Mouse (Mus musculus) hindbrain, embryonic 14.5 days (tissue): ENCODE results near the gene Ldlrad3. TPM values are rescaled to one million over a fixed set of nuclear protein-coding genes. Genes with fewer than 3 reads are reported as not detected.
A peak's percentile ranks its signal among the peaks of the same experiment; 100 is the strongest.

Experiments used
- ATAC-seq: fragments of 200-750 bp; cut with Nextera tagmentation; 2 replicates; pipeline ENCODE4 v1.8.0; 2017; ENCODE audit warnings: moderate number of reproducible peaks, mild to moderate bottlenecking, moderate TSS enrichment, moderate library complexity; ENCODE audit not compliant: low FRiP score
- DNase-seq: peaks from one replicate; pipeline ENCODE4 v3.0.0-alpha.2; 2015; ENCODE audit warnings: low spot score
- H3K27ac ChIP-seq: fragments of 300-500 bp; sonication (generic); 2 replicates; pipeline ENCODE4 v1.5.1; 2014; ENCODE audit warnings: mild to moderate bottlenecking, moderate library complexity
- H3K27me3 ChIP-seq: fragments of 300-500 bp; sonication (generic); 2 replicates; pipeline ENCODE4 v1.6.1; 2014; ENCODE audit warnings: mild to moderate bottlenecking, low read length, mixed read lengths; ENCODE audit not compliant: control insufficient read depth, insufficient read depth
- H3K36me3 ChIP-seq: fragments of 300-500 bp; sonication (generic); replicated peaks from 2 replicates; pipeline ENCODE4 v1.6.1; 2014; ENCODE audit not compliant: control insufficient read depth, insufficient read depth
- H3K4me1 ChIP-seq: fragments of 300-500 bp; sonication (generic); replicated peaks from 2 replicates; pipeline ENCODE4 v1.6.1; 2014; ENCODE audit warnings: antibody characterized with exemption, low read length, mixed read lengths; ENCODE audit not compliant: control insufficient read depth, insufficient read depth
- H3K4me2 ChIP-seq: fragments of 300-500 bp; sonication (generic); replicated peaks from 2 replicates; pipeline ENCODE4 v1.6.1; 2014; ENCODE audit warnings: mild to moderate bottlenecking, moderate library complexity
- H3K4me3 ChIP-seq: fragments of 300-500 bp; sonication (generic); replicated peaks from 2 replicates; pipeline ENCODE4 v1.5.1; 2014; ENCODE audit warnings: mild to moderate bottlenecking, low read length
- H3K9ac ChIP-seq: fragments of 300-500 bp; sonication (generic); 2 replicates; pipeline ENCODE4 v1.6.1; 2014
- H3K9me3 ChIP-seq: fragments of 300-500 bp; sonication (generic); 2 replicates; pipeline ENCODE4 v1.6.1; 2016; ENCODE audit warnings: low read length; ENCODE audit not compliant: control insufficient read depth
- WGBS: fragments of 180-500 bp; shearing (Covaris S2); extraction: QIAGEN DNeasy Blood & Tissue Kit; methylation state at CpG from one replicate; pipeline ENCODE4 v1.1.7; 2014; 5-methylcytosine and 5-hydroxymethylcytosine counted together
- polyA plus RNA-seq: library from polyadenylated mRNA; unstranded; fragments of >200 nt; fragmentation: Nextera tagmentation; extraction: Ambion mirVana; gene quantifications from 2 replicates; pipeline ENCODE4 v1.2.1, GENCODE M21; 2014

Ldlrad3 gene
- polyA plus RNA-seq, 1 experiment from 2014 or later = 29.4 TPM

DNA sequence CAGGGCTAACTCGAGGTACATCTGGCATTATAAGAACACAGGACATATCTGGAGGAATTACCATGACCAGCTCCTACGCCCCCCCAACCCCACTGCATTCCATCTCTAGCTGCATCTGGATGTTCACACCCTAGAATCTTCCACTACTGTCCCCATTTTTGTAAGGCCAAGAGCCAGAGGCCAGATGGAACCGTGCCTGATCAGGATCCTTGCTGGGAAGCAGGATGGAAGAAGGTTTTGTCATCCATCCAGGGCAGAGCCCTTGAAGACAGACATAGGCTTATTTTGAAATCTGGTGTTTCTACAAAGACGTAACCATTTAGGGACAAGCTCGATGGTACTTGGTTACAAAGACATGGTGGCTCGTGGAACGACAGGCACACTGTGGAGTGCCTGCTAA lies 139.7 kb downstream of the Ldlrad3 start:
- no peak for ATAC-seq

DNA sequence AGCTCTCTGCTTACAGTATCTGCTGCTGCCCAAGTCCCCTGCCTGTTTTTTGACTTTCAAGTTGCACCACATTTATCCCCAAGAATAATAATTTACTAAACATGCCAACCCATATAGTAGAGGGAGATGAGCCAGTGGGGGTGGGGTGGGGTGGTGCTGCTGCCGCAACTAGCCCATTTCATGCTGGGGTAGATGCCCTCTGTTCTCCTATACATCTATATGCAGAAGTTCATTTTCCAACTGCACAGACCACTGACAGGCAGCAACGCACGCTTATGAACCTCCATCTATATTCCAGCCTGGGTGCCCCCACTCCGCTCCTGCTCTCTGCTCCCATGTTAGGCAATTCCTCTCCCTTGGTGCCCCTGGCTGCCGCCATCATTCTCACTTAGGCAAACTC lies 145.7 kb downstream of the Ldlrad3 start:
- Histone ChIP-seq H3K36me3 (no peaks in the 10 kb centered on the region), H3K4me2 (no peak overlapping the region), H3K9me3 (no peaks in the 10 kb centered on the region), H3K27ac (no peak overlapping the region), H3K4me1 (peaks cover 33% of the 10 kb centered on the region), H3K27me3 (no peaks in the 10 kb centered on the region), H3K9ac (no peak overlapping the region), H3K4me3 (no peak overlapping the region)
- 80% methylated on average over 5 of the region's 5 CpGs for WGBS
- DNase-seq (no peak), ATAC-seq (no peak)

More for the DNA sequence above, 139.7 kb downstream of the Ldlrad3 start:
- H3K9ac ChIP-seq = no peak overlapping the region
- H3K36me3 ChIP-seq = peaks cover 3% of the 10 kb centered on the region; the same call in 1 of the 2 replicates
- H3K4me2 ChIP-seq = no peak overlapping the region
- WGBS = 98% methylated on average over 7 of the region's 7 CpGs
- no peaks in the 10 kb centered on the region for H3K27me3 ChIP-seq
- no peak for DNase-seq
- no peak overlapping the region for H3K27ac ChIP-seq
- no peaks in the 10 kb centered on the region for H3K9me3 ChIP-seq
- peaks cover 23% of the 10 kb centered on the region for H3K4me1 ChIP-seq
- H3K4me3 ChIP-seq = no peak overlapping the region

DNA sequence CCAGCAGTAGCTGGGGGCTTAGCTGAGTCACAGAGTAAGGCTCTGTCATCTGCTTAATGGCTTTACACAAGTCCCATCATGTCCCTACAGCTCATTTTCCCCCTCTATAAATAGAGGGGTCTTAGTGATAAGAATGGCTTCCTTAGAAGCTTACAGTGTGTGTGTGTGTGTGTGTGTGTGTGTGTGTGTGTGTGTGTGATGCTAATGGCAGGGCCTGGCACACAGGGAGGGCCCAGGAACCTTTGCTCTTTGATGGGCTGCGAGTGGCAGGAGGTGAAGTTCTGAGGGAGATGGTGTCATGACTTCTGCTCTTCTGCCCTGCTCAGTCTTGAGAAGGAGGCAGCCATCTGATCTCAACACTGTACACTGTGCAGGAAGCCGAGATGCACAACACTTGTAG lies 146.2 kb downstream of the Ldlrad3 start:
- Histone ChIP-seq H3K27me3 (no peaks in the 10 kb centered on the region), H3K36me3 (no peaks in the 10 kb centered on the region), H3K4me3 (no peak overlapping the region), H3K4me2 (no peak overlapping the region), H3K9ac (no peak overlapping the region), H3K9me3 (no peaks in the 10 kb centered on the region), H3K27ac (no peak overlapping the region), H3K4me1 (peaks cover 33% of the 10 kb centered on the region)
- no peak for DNase-seq
- ATAC-seq = no peak
- WGBS = 91% methylated on average over 2 of the region's 2 CpGs

DNA sequence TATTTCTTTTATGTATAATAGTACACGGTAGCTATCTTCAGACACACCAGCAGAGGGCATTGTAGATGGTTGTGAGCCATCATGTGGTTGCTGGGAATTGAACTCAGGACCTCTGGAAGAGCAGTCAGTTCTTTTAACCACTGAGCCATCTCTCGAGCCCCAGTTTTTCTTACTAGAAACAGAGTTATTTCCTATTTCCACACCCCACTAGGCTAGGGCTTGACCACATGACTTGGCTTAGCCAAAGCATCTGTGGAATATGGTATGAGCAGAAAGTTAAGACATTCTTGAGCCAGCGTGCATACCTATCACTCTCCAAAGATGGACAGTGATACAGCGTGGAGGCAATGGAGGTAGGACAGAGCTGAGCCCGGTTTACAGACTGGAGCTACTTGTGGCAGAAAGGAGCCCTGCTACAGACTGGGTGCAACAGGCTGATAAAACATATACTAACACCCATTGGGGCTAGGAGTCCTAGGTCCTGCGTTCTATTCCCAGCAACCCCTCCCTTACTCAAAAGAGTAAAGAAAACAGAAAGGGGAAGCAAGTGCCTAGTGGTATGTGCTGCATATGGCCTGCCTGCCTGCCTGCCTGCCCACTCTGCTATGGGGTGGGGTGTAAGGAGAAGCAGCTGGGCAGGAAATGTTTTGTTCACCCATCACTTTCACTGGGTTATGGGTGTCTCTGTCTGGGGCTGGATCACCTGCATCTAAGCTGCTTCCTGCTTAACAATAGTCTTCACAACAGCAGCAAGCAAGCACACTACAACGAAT lies 147.1 kb downstream of the Ldlrad3 start:
- DNase-seq = no peak
- Histone ChIP-seq H3K4me3 (no peak overlapping the region), H3K36me3 (no peaks in the 10 kb centered on the region), H3K4me1 (peaks cover 38% of the 10 kb centered on the region), H3K9me3 (no peaks in the 10 kb centered on the region), H3K4me2 (no peak overlapping the region), H3K27me3 (no peaks in the 10 kb centered on the region), H3K27ac (peak overlapping the region; percentile 66), H3K9ac (no peak overlapping the region)
- 90% methylated on average over 7 of the region's 7 CpGs for WGBS
- no peak for ATAC-seq

GRCm38 (mm10) chr2:102038229-102038894 lies 147.8 kb downstream of the Ldlrad3 start:
- no peak overlapping the region for H3K9ac ChIP-seq
- peak overlapping the region; percentile 66; the same call in 1 of the 2 replicates for H3K27ac ChIP-seq
- no peak overlapping the region for H3K4me3 ChIP-seq
- DNase-seq (peak; percentile 67), ATAC-seq (peak; percentile 66)
- H3K9me3 ChIP-seq = no peaks in the 10 kb centered on the region
- 21% methylated on average over 10 of the region's 10 CpGs for WGBS
- no peaks in the 10 kb centered on the region for H3K27me3 ChIP-seq
- H3K4me1 ChIP-seq = peaks cover 45% of the 10 kb centered on the region
- no peak overlapping the region for H3K4me2 ChIP-seq
- H3K36me3 ChIP-seq = no peaks in the 10 kb centered on the region

DNA sequence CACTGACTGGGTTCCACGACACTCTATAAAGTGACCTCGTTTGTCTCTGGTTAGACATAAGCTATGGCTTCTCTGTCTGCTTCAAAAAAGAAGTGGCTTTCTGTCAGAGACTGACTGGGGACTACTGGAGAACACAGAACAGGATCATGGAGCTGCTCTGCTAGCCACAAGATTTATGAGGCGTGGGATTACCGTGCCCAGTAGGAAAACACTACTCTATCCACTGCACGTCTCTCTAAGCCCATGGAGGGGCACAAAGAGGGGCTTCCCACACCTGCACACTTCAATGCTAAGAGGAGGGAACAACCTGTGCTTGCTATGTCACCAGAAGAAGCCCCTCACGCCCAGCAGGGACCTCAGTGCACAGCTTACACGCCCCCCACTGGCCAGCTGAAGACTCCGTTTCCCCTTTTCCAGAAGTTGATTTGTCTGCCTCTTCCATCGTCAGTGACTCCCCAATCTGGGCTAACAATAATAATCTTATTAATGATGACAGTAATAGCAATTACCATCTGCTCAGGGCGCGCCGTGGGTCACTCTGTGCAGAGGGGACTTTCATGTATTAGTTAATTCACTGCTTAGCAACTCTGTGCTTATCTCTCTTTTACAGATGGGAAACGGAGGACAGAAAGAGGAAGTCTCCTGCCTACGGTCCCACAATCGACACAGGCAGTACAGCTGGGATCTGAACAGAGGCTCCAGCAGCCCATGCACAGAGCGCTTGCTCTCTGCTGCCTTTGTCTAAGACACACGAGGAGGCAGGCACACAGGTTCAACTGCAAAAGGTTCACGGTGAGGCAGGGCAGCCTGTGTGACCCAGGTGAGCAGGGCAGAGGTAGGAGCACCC lies 149.3 kb downstream of the Ldlrad3 start:
- ATAC-seq (peak; percentile 16; the same call in 1 of the 2 replicates), DNase-seq (peak; percentile 51)
- Histone ChIP-seq H3K4me3 (no peak overlapping the region), H3K9me3 (no peaks in the 10 kb centered on the region), H3K27ac (peak overlapping the region; percentile 65), H3K4me2 (no peak overlapping the region), H3K9ac (peak overlapping the region; percentile 18; the same call in 1 of the 2 replicates), H3K4me1 (peaks cover 57% of the 10 kb centered on the region), H3K27me3 (no peaks in the 10 kb centered on the region), H3K36me3 (no peaks in the 10 kb centered on the region)
- WGBS = 39% methylated on average over 18 of the region's 18 CpGs

- Histone ChIP-seq H3K9ac (no peak overlapping the region), H3K36me3 (no peaks in the 10 kb centered on the region), H3K27me3 (no peaks in the 10 kb centered on the region), H3K9me3 (no peaks in the 10 kb centered on the region), H3K4me1 (peaks cover 61% of the 10 kb centered on the region), H3K27ac (no peak overlapping the region), H3K4me3 (no peak overlapping the region), H3K4me2 (no peak overlapping the region)
- 73% methylated on average over 11 of the region's 11 CpGs for WGBS
- no peak for DNase-seq
- ATAC-seq = no peak
Observed at GRCm38 (mm10) chr2:102034513-102034879, 151.7 kb downstream of the Ldlrad3 start.

DNA sequence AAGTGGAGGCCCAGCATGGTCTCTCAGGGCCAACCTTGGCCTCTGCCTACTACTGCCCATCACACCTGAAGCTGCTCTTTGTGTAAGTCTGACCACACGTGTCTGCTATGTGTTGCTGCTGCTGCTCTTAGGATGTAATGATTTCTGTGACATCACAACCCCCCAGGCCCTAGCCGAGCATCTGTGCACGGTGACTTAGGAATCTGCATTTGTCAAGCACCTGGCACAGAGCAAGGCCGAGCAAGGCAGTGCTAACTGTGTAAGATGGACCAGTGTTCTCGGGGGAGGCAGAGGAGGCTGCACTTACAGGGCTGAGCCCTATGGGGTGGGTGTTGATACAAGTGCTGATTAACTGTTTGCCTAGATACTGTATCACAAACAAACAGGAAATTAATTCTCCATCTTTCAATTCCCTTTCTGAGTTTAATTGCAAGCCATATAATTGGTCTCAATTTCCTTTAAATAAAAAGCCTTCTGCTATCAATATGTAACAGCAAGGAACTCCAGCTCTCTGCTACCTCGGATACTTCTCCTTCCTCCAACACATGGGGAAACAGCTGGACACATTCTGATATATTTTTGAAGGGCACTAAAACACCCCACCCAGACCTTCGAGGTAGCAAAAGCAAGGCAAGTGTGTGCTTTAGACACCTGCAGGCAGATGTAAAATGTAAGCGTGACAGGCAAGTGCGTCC lies 152.2 kb downstream of the Ldlrad3 start:
- Histone ChIP-seq H3K4me2 (no peak overlapping the region), H3K36me3 (no peaks in the 10 kb centered on the region), H3K9ac (no peak overlapping the region), H3K9me3 (no peaks in the 10 kb centered on the region), H3K4me1 (peaks cover 63% of the 10 kb centered on the region), H3K27ac (peak overlapping the region; percentile 55; the same call in 1 of the 2 replicates), H3K4me3 (no peak overlapping the region), H3K27me3 (no peaks in the 10 kb centered on the region)
- no peak for DNase-seq
- 56% methylated on average over 9 of the region's 9 CpGs for WGBS
- ATAC-seq = no peak
